Mouse (Mus musculus): Measurements from ENCODE around the gene Zfp46. TPM values are rescaled to one million over a fixed set of nuclear protein-coding genes. Genes with fewer than 3 reads are reported as not detected.

Zfp46 gene
- polyA plus RNA-seq, 1 experiment from 2014 or later: 25.9 TPM

Other genes with a start within 250 kb of the Zfp46 start
- gene Rpl11, start 231.3 kb upstream of the Zfp46 start, polyA plus RNA-seq (2015; fragmentation: Nextera tagmentation; extraction: Ambion mirVana): 352 and 411 TPM in 2 replicates
- gene Id3, start 141.2 kb upstream of the Zfp46 start, polyA plus RNA-seq (2015; fragmentation: Nextera tagmentation; extraction: Ambion mirVana): 271 and 285 TPM in 2 replicates
- gene E2f2, start 112.3 kb upstream of the Zfp46 start, polyA plus RNA-seq (2015; fragmentation: Nextera tagmentation; extraction: Ambion mirVana): 7.7 and 9.3 TPM in 2 replicates
- gene Asap3, start 78.3 kb upstream of the Zfp46 start, polyA plus RNA-seq (2015; fragmentation: Nextera tagmentation; extraction: Ambion mirVana): 7.0 and 7.1 TPM in 2 replicates
- 23.9 and 29.1 TPM in 2 replicates for gene Tcea3, start 37.0 kb upstream of the Zfp46 start, polyA plus RNA-seq (2015; fragmentation: Nextera tagmentation; extraction: Ambion mirVana)
- gene Hnrnpr, start 26.3 kb downstream of the Zfp46 start, polyA plus RNA-seq (2015; fragmentation: Nextera tagmentation; extraction: Ambion mirVana): 119 and 121 TPM in 2 replicates
- 0.27 and 0.34 TPM in 2 replicates for gene Htr1d, start 138.8 kb downstream of the Zfp46 start, polyA plus RNA-seq (2015; fragmentation: Nextera tagmentation; extraction: Ambion mirVana)
- gene 6030445D17Rik, start 177.6 kb downstream of the Zfp46 start, polyA plus RNA-seq (2015; fragmentation: Nextera tagmentation; extraction: Ambion mirVana): 0.19 and 0.21 TPM in 2 replicates
- 88.7 and 90.1 TPM in 2 replicates for gene Luzp1, start 185.1 kb downstream of the Zfp46 start, polyA plus RNA-seq (2015; fragmentation: Nextera tagmentation; extraction: Ambion mirVana)

All from stomach, embryonic 16.5 days (tissue).